Mouse (Mus musculus) brain, embryonic 14.5 days (tissue): ENCODE results near the gene Gm12216. TPM values are rescaled to one million over a fixed set of nuclear protein-coding genes. Genes with fewer than 3 reads are reported as not detected.

Experiments used
- DNase-seq: peaks from one replicate; pipeline ENCODE4 v3.0.0-alpha.2; 2011; ENCODE audit warnings: low read depth
- CTCF ChIP-seq: fragments of 200-500 bp; IDR thresholded peaks from 2 replicates; pipeline ENCODE4 v1.5.1; 2012; ENCODE audit warnings: inconsistent platforms, mild to moderate bottlenecking, moderate library complexity, borderline replicate concordance; ENCODE audit not compliant: insufficient read depth, insufficient read length; ENCODE audit errors: extremely low read depth
- POLR2A ChIP-seq: fragments of 200-500 bp; IDR thresholded peaks from 2 replicates; pipeline ENCODE4 v1.6.1; 2012; ENCODE audit warnings: mild to moderate bottlenecking, inconsistent platforms, borderline replicate concordance; ENCODE audit not compliant: poor library complexity, insufficient read depth, insufficient read length, severe bottlenecking; ENCODE audit errors: extremely low read depth
- polyA plus RNA-seq: library from polyadenylated mRNA; depleted of rRNA; stranded (reverse); fragments of >200 nt; gene quantifications from 2 replicates; pipeline ENCODE4 v1.2.3, GENCODE M21; 2012

Gene Gm12216
- polyA plus RNA-seq, 1 experiment = 0.11 TPM

DNA sequence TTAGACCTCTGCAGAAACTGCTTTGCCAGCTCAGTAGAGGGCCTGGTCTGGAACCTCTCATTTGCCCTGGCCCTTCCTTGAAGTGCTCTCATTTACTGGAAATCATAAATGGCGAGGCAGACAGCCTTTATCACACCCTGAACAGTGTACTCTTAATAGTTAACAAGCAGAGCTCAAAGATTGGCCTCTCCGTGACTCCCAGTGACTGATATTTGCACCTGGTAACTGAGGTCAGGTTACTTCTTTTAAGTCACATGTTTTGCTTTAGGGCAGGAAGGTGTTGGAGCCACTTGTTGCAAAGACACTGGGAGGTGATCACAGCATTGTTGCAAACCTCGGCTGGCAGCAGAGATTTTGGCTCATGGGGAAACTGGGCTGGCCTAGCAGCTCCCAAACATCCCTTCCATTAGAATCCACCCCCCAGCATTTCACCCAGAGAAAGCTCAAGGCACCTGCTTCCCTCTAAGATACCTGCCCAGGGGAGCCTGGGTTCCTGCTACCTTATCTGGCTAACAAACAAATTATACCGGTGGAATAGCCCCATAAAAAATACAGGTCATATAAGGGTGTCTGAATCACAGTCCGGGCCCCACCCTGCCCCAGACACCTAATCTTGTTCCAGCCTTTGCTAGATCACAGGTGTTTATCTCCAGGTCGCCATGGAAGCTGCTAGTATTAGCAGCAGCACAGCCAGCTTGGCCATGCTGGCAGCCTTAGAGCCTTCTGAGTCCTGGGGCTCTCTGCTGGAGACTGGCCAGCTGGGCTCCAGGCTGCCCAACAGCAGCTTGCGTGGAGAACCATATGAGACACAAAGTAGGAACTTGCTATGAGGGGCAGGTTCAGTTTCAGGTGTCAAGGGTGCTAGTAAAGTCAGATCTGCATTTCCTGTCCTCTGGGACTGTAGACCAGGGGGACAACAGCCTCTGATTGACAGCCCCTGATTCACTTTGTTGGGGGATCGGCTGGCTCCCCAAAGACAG, 19.1 kb downstream of the Gm12216 start:
- TF ChIP-seq CTCF = no peak
- TF ChIP-seq POLR2A = no peak
- no peak for DNase-seq

DNA sequence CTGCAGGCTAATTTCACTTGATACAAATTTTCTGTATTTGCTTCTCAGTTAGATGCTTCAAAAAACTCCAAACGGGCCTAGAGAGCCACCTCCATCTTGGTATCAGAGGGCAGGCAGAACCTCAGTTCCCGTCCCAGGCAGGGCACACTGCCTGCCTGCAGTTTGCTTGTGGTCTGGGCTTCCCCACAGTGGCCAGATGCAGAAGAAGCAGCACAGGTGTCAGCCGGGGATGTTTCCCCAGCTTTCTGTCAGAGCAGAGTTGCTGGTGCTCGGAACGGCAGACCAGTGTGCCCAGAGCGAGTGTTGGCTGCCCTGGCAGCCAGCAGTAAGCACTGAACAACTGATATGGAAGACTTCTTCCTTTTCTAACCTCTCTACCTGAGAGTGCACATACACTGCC, 19.9 kb downstream of the Gm12216 start:
- DNase-seq = no peak
- TF ChIP-seq CTCF = no peak
- no peak for TF ChIP-seq POLR2A

DNA sequence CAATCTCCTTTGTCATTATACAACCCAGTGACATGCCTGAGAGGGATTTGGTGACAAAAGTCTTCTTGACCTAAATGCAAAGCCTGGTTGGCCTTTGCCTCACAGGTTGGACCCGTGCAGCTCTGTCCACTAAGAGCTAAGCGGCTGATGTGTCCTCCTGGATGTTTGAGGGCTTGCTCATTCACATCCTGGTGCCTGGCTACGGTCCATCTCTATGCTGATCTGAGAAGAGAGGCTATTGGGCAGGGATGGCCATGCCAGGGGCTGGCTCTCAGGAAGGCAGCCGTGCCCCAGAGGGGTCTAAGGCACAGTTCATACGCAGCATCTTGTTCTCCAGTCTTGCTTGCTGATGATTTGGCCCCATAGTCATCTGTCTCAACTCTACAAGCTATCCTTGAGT, 21.3 kb downstream of the Gm12216 start:
- no peak for TF ChIP-seq POLR2A
- no peak for DNase-seq

DNA sequence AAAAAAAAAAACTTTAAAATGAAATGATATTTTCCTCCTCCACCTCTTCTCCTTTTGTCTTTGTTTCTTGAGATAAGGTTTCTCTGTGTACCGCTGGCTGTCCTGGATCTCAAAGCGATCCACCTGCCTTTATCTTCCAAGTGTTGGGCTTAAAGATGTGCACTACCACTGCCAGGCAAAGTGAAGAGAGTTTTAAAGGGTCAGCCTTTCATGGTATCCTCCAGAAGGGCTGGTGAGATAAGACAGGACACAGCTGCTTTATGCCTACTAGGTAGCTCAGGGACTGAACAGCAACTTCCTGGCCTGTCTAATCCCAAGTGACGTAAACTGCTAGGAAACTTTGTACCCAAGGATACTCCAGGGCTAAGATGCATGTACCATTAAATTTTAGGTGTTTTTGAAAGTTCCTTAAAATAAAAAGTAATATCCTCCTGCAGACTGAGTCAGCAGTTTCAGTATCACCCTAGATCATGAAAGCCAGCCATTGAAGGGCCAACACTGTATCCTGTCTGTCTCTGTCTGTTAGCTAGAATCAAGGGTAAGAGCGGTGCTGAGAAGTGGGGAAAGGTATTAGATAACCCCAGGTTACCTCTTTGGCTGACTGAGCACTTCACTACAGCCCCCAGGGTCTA, 23.6 kb downstream of the Gm12216 start:
- TF ChIP-seq POLR2A = no peak
- TF ChIP-seq CTCF = no peak
- DNase-seq = no peak

GRCm38 (mm10) chr11:53825409-53825808, 33.6 kb downstream of the Gm12216 start:
- DNase-seq = no peak
- no peak for TF ChIP-seq CTCF
- no peak for TF ChIP-seq POLR2A

DNA sequence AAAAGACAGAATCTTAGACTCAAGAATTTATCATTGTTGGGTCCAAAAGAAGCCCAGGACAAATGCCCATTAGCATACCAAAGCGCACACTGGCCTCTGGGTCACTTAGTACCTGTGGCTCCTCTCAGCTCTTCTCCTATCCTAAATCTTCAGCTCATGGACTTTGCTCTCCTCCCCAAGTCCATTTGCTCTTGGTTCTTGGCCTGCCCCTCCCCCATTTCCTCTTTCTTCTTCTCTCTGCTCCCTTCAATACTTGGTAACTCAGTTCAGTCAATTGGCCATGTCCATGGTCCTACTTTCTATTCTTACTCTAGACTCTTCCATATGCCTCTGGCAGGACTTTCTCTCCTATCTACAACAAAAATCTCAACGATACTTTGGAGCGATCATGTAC, 37.1 kb downstream of the Gm12216 start:
- no peak for DNase-seq
- TF ChIP-seq POLR2A (no peak), CTCF (no peak)

GRCm38 (mm10) chr11:53821230-53821944, 37.7 kb downstream of the Gm12216 start:
- no peak for DNase-seq
- TF ChIP-seq POLR2A (no peak), CTCF (no peak)

DNA sequence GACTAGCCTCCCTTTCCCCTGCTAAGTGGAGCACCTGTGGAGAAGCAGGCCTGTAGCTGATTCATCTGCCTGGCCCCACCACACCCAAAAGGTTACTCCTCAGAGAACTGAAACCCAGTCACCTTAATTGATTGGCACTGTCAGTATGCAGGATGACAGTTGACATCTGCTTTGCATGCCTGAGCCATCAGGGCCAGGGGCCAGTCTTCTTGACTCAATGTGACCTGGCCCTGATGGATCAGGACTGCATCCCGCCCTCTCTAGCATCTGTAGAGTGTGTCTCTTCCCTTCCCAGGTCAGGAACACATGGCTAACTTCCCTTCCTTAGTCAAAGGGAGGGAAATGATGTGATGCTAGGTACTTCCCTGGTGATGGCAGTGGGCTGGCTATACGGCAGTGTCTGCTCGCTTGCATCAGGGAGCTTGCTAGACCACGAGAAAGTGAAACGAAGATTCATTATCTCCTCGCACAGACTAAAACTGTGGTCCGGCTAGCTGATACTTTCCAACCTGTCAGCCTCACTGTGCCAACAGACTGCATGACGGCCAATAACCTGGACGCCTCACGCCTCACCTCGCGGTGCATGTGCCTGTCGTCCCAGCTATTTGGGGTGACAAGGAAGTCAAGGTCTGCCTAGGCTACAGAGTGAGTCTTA, 38.4 kb downstream of the Gm12216 start:
- DNase-seq = no peak

DNA sequence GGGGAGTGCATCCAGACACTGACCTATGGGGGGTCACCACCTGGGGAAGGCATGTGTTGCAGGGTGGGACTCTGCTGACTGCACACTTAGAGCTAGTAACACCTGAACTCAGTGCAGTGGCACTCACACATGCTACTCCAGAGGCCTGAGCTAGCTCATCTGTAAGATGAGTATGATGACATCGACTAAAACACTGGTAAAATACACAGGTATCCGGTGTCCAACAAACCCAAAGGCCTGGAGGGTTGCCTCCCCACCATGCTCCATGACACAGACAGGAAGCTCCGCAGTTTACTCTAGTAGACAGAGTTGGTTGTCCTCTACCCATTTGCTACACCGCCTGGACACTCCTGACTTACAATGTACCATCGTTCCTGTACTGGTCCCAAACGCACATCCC, 39.5 kb downstream of the Gm12216 start:
- no peak for DNase-seq
- TF ChIP-seq CTCF (no peak), POLR2A (no peak)

More for the DNA sequence above, 38.4 kb downstream of the Gm12216 start:
- TF ChIP-seq POLR2A (no peak), CTCF (no peak)

- TF ChIP-seq CTCF = no peak
- no peak for TF ChIP-seq POLR2A
- DNase-seq = no peak
Measured at GRCm38 (mm10) chr11:53818794-53819193, 40.3 kb downstream of the Gm12216 start.
